Comparison of ENCODE assay signal across 32 mouse cellular contexts in the genomic region with DNA sequence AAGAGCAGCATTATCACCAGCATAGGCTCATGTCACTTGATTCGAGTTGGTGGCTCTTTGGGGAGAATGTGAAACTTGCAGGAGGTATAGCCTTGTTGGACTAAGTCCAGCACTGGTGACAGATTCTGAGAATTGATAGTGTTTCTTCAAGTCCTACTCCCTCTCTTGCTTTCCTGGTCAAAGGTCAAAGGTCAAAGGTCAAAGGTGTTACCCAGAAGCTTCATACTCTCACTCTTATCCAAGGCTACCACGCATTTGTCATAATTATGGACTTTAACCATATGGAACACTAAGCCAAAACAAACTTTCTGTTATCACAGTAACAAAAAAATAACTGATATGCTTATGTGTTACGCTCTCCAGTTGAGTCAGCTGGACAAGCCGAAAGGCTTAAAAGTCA. TPM values are rescaled to one million over a fixed set of nuclear protein-coding genes. Genes with fewer than 3 reads are reported as not detected.
"Had no signal": no experiment of that assay in that cellular context is flagged by ENCODE, and none has a peak within 500 bp of the region (broad histone marks: within the 10 kb centered on the region; RNA-seq: fewer than 3 reads in every experiment).

No protein-coding gene starts in this region.

- H3K27me3 ChIP-seq: kidney, embryonic 15.5 days; liver, embryonic 12.5 days; liver, embryonic 15.5 days; lung, embryonic 15.5 days; midbrain, embryonic 12.5 days; midbrain, embryonic 15.5 days; neural tube, embryonic 13.5 days had no signal

- DNase-seq: kidney, adult 8-10 months; kidney, postnatal 10 days; kidney, postnatal 36 days; layer of hippocampus, postnatal 36 days; lung, adult 18-20 months; lung, postnatal 10 days; lung, postnatal 36 days; retina, postnatal 1 day; right cerebral cortex, postnatal 25 days; thymus, adult 18-20 months; thymus, postnatal 36 days had no signal

- H3K27ac ChIP-seq: kidney, embryonic 15.5 days; left cerebral cortex, adult 2 months; liver, embryonic 12.5 days; liver, embryonic 15.5 days; lung, embryonic 15.5 days; midbrain, embryonic 12.5 days; midbrain, embryonic 15.5 days; neural tube, embryonic 13.5 days had no signal

- H3K36me3 ChIP-seq: kidney, embryonic 15.5 days; liver, embryonic 12.5 days; liver, embryonic 15.5 days; lung, embryonic 15.5 days; midbrain, embryonic 12.5 days; midbrain, embryonic 15.5 days; neural tube, embryonic 13.5 days had no signal

- H3K9ac ChIP-seq: kidney, embryonic 15.5 days; liver, embryonic 12.5 days; liver, embryonic 15.5 days; lung, embryonic 15.5 days; midbrain, embryonic 12.5 days; midbrain, embryonic 15.5 days; neural tube, embryonic 13.5 days had no signal

- H3K4me3 ChIP-seq: kidney, embryonic 15.5 days; left cerebral cortex, adult 2 months; liver, embryonic 12.5 days; liver, embryonic 15.5 days; lung, embryonic 15.5 days; midbrain, embryonic 12.5 days; midbrain, embryonic 15.5 days; myocyte; neural tube, embryonic 13.5 days had no signal

- H3K4me1 ChIP-seq: kidney, embryonic 15.5 days; liver, embryonic 12.5 days; liver, embryonic 15.5 days; lung, embryonic 15.5 days; midbrain, embryonic 12.5 days; midbrain, embryonic 15.5 days; neural tube, embryonic 13.5 days had no signal

RNA-seq across cellular contexts. Expression of a gene that starts 56.8 kb away (rescaled TPM):
- total RNA-seq: layer of hippocampus, adult 8-10 months; layer of hippocampus, postnatal 10 days; layer of hippocampus, postnatal 36 days; left cerebral cortex, adult 2 months; left cerebral cortex, postnatal 10 days; left cerebral cortex, postnatal 36 days; megakaryocyte-erythroid progenitor cell, adult 5-6 weeks; monocyte, adult 5-6 weeks; neutrophil, adult 5-6 weeks had no signal
- polyA plus RNA-seq: kidney, embryonic 15.5 days; limb, embryonic 11.5 days; limb, embryonic 14.5 days; liver, embryonic 12.5 days; liver, embryonic 15.5 days; lung, embryonic 15.5 days; midbrain, embryonic 12.5 days; midbrain, embryonic 15.5 days; myocyte; neural tube, embryonic 13.5 days; spleen, adult 2 months; stomach, embryonic 16.5 days; urinary bladder, adult 2 months had no signal
